Mouse (Mus musculus) cerebellum, adult 8-10 months (tissue): ENCODE results near the gene Zcchc13.
"Not testable (repeated sequence)": the region's sequence is repeated elsewhere in the genome, so short reads cannot be mapped to it uniquely, and the experiment has no call there.

Experiments used
- DNase-seq: peaks from one replicate; pipeline ENCODE4 v3.0.0; 2022

The Zcchc13 gene

GRCm38 (mm10) chrX:103652048-103652447, 21.7 kb downstream of the Zcchc13 start:
- DNase-seq: no peak

GRCm38 (mm10) chrX:103653021-103653420, 22.6 kb downstream of the Zcchc13 start:
- no peak for DNase-seq

GRCm38 (mm10) chrX:103658985-103659384, 28.6 kb downstream of the Zcchc13 start:
- DNase-seq: no peak

- not testable (repeated sequence) for DNase-seq
These were observed 34.1 kb downstream of the Zcchc13 start for GRCm38 (mm10) chrX:103664445-103664844.

GRCm38 (mm10) chrX:103670245-103670644, 39.9 kb downstream of the Zcchc13 start:
- DNase-seq: no peak

- no peak for DNase-seq
These were observed 43.4 kb downstream of the Zcchc13 start for GRCm38 (mm10) chrX:103673761-103674160.

GRCm38 (mm10) chrX:103674674-103675073, 44.3 kb downstream of the Zcchc13 start:
- DNase-seq: no peak
